Mouse (Mus musculus): ENCODE data around the gene Lin28a.

- no peak for TF ChIP-seq CTCF (IDR thresholded peaks at IDR 0.05; ENCODE audit: borderline replicate concordance, insufficient read depth, low read length)
- TF ChIP-seq POLR2A (IDR thresholded peaks at IDR 0.05; ENCODE audit: low read depth, low read length), result no peak
Observed at GRCm38 (mm10) chr4:134018779-134019145, at the start of gene Lin28a.
